Mouse (Mus musculus): ENCODE measurements around the gene AY074887.
"Not testable (repeated sequence)": the region's sequence is repeated elsewhere in the genome, so short reads cannot be mapped to it uniquely, and the experiment has no call there.

The AY074887 gene

GRCm38 (mm10) chr9:54950575-54951321, at the start of gene AY074887, which contains the start of gene Psma4:
Gene AY074887 (minus strand): TSS chr9:54950998.
Gene Psma4 (plus strand): TSS chr9:54950790.
- in situ Hi-C loops (cut with MboI) = no loop called here

GRCm38 (mm10) chr9:54995645-54996044, 44.8 kb upstream of the AY074887 start:
- in situ Hi-C loops (cut with MboI) = no loop called here

GRCm38 (mm10) chr9:54994381-54994780, 43.6 kb upstream of the AY074887 start:
- in situ Hi-C loops (cut with MboI) = no loop called here

GRCm38 (mm10) chr9:54990362-54990761, 39.6 kb upstream of the AY074887 start:
- in situ Hi-C loops (cut with MboI) = no loop called here

- in situ Hi-C loops (cut with MboI) = no loop called here
These were observed 31.6 kb upstream of the AY074887 start for GRCm38 (mm10) chr9:54982401-54982800.

- in situ Hi-C loops (cut with MboI) = no loop called here
These were observed 30.7 kb upstream of the AY074887 start for GRCm38 (mm10) chr9:54981291-54982191.

GRCm38 (mm10) chr9:54980674-54981073, 29.9 kb upstream of the AY074887 start, which contains the start of gene Chrna5:
Gene Chrna5 (plus strand): TSS chr9:54980880.
- in situ Hi-C loops (cut with MboI) = no loop called here

- in situ Hi-C loops (cut with MboI) = no loop called here
These were observed 19.3 kb upstream of the AY074887 start for GRCm38 (mm10) chr9:54969972-54970637.

GRCm38 (mm10) chr9:54963669-54964068, 12.9 kb upstream of the AY074887 start:
- in situ Hi-C loops (cut with MboI) = no loop called here

GRCm38 (mm10) chr9:54961059-54961458, 10.3 kb upstream of the AY074887 start:
- in situ Hi-C loops (cut with MboI) = no loop called here

GRCm38 (mm10) chr9:54950162-54950561, 636 bp downstream of the AY074887 start:
- in situ Hi-C loops (cut with MboI) = not testable (repeated sequence)

GRCm38 (mm10) chr9:54949465-54949864, 1.3 kb downstream of the AY074887 start:
- in situ Hi-C loops (cut with MboI) = no loop called here

GRCm38 (mm10) chr9:54946256-54946655, 4.5 kb downstream of the AY074887 start:
- in situ Hi-C loops (cut with MboI) = no loop called here

- in situ Hi-C loops (cut with MboI) = no loop called here
These were observed 6.3 kb downstream of the AY074887 start for GRCm38 (mm10) chr9:54944467-54944866.

GRCm38 (mm10) chr9:54942071-54942470, 8.7 kb downstream of the AY074887 start:
- in situ Hi-C loops (cut with MboI) = no loop called here

- in situ Hi-C loops (cut with MboI) = no loop called here
These were observed 18.4 kb downstream of the AY074887 start for GRCm38 (mm10) chr9:54932379-54932778.

GRCm38 (mm10) chr9:54931765-54932164, 19.0 kb downstream of the AY074887 start:
- in situ Hi-C loops (cut with MboI) = no loop called here

GRCm38 (mm10) chr9:54930741-54931140, 20.1 kb downstream of the AY074887 start:
- in situ Hi-C loops (cut with MboI) = no loop called here

GRCm38 (mm10) chr9:54919946-54920345, 30.9 kb downstream of the AY074887 start:
- in situ Hi-C loops (cut with MboI) = no loop called here

- in situ Hi-C loops (cut with MboI) = no loop called here
These were observed 32.0 kb downstream of the AY074887 start for GRCm38 (mm10) chr9:54918781-54919180.

GRCm38 (mm10) chr9:54918191-54918590, 32.6 kb downstream of the AY074887 start:
- in situ Hi-C loops (cut with MboI) = no loop called here

- in situ Hi-C loops (cut with MboI) = no loop called here
These were observed 33.7 kb downstream of the AY074887 start, which contains the start of gene Hykk for GRCm38 (mm10) chr9:54917010-54917677. Gene Hykk (plus strand): TSS chr9:54917283.
